Mouse (Mus musculus) cerebellum, adult 2 months (tissue): ENCODE measurements around the gene Ifngr2.

Experiments
- CTCF ChIP-seq: fragments of 200-500 bp; IDR thresholded peaks from 2 replicates; pipeline ENCODE4 v1.5.1; 2011; ENCODE audit warnings: low read depth, mild to moderate bottlenecking, control low read depth, low read length, moderate library complexity, borderline replicate concordance; ENCODE audit not compliant: insufficient read depth
- POLR2A ChIP-seq: fragments of 200-500 bp; IDR thresholded peaks from 2 replicates; pipeline ENCODE4 v1.6.1; 2011; ENCODE audit warnings: low read length, control low read depth, borderline replicate concordance; ENCODE audit not compliant: insufficient read depth

GRCm38 (mm10) chr16:91552072-91552471 lies 5.2 kb downstream of the Ifngr2 start:
- TF ChIP-seq CTCF = no peak
- TF ChIP-seq POLR2A = no peak
